Mouse (Mus musculus): ENCODE measurements around the gene Zscan21. TPM values are rescaled to one million over a fixed set of nuclear protein-coding genes. Genes with fewer than 3 reads are reported as not detected.

Gene Zscan21
- total and polyA plus RNA-seq, 3 experiments: 2.8 to 33.7 (median 15.6) TPM

GRCm38 (mm10) chr5:138160842-138161665, 44.4 kb downstream of the Zscan21 start, which contains the start of gene Cops6:
Gene Cops6, plus strand, starts transcription at chr5:138161071.
- peaks cover 42% of the 10 kb centered on the region for H3K36me3 ChIP-seq (replicated peaks)
- TF ChIP-seq CTCF (IDR thresholded peaks at IDR 0.05; ENCODE audit: low read depth, low read length) (no peak), TAL1 (conservative IDR thresholded peaks at IDR 0.05; ENCODE audit: low read depth, low read length) (no peak), GATA1 (IDR thresholded peaks at IDR 0.05; ENCODE audit: borderline replicate concordance, low read length) (no peak), GATA2 (IDR thresholded peaks at IDR 0.05; ENCODE audit: borderline replicate concordance, low read depth, low read length) (no peak), POLR2AphosphoS5 (IDR thresholded peaks at IDR 0.05; ENCODE audit: insufficient replicate concordance, low read depth, low read length) (no peak)
- DNase-seq (ENCODE audit: low spot score) (peak; percentile 67), ATAC-seq (ENCODE audit: extremely low read depth, insufficient number of reproducible peaks, low FRiP score, poor library complexity, severe bottlenecking) (peak; percentile 87)
- H3K4me3 ChIP-seq (ENCODE audit: low read depth, low read length): peak within 1 kb of the TSS; percentile 85
- peaks cover 53% of the 10 kb centered on the region for H3K4me1 ChIP-seq (ENCODE audit: insufficient read depth, low read depth, low read length)
- no peaks in the 10 kb centered on the region for H3K27me3 ChIP-seq (ENCODE audit: insufficient read depth, low read length)
- no peaks in the 10 kb centered on the region for H3K9me3 ChIP-seq (replicated peaks)

GRCm38 (mm10) chr5:138163046-138163445, 46.3 kb downstream of the Zscan21 start:
- Histone ChIP-seq H3K4me3 (ENCODE audit: low read depth, low read length) (no peak overlapping the region), H3K4me1 (ENCODE audit: insufficient read depth, low read depth, low read length) (peaks cover 70% of the 10 kb centered on the region), H3K27me3 (ENCODE audit: insufficient read depth, low read length) (no peaks in the 10 kb centered on the region; the same call in 1 of the 2 replicates), H3K36me3 (replicated peaks) (peaks cover 62% of the 10 kb centered on the region), H3K9me3 (replicated peaks) (no peaks in the 10 kb centered on the region)
- DNase-seq (ENCODE audit: low spot score) (no peak), ATAC-seq (ENCODE audit: extremely low read depth, insufficient number of reproducible peaks, low FRiP score, poor library complexity, severe bottlenecking) (no peak)
- peak; percentile 84 for TF ChIP-seq POLR2AphosphoS5 (IDR thresholded peaks at IDR 0.05; ENCODE audit: insufficient replicate concordance, low read depth, low read length)
- no peak for TF ChIP-seq TAL1 (conservative IDR thresholded peaks at IDR 0.05; ENCODE audit: low read depth, low read length)
- no peak for TF ChIP-seq CTCF (IDR thresholded peaks at IDR 0.05; ENCODE audit: low read depth, low read length)
- no peak for TF ChIP-seq GATA2 (IDR thresholded peaks at IDR 0.05; ENCODE audit: borderline replicate concordance, low read depth, low read length)
- no peak for TF ChIP-seq GATA1 (IDR thresholded peaks at IDR 0.05; ENCODE audit: borderline replicate concordance, low read length)

- no peak overlapping the region for H3K4me3 ChIP-seq (ENCODE audit: low read depth, low read length)
- TF ChIP-seq TAL1 (conservative IDR thresholded peaks at IDR 0.05; ENCODE audit: low read depth, low read length) (no peak), GATA1 (IDR thresholded peaks at IDR 0.05; ENCODE audit: borderline replicate concordance, low read length) (no peak), CTCF (IDR thresholded peaks at IDR 0.05; ENCODE audit: low read depth, low read length) (no peak), GATA2 (IDR thresholded peaks at IDR 0.05; ENCODE audit: borderline replicate concordance, low read depth, low read length) (no peak), POLR2AphosphoS5 (IDR thresholded peaks at IDR 0.05; ENCODE audit: insufficient replicate concordance, low read depth, low read length) (no peak)
- H3K4me1 ChIP-seq (ENCODE audit: insufficient read depth, low read depth, low read length): peaks cover 74% of the 10 kb centered on the region
- ATAC-seq (ENCODE audit: extremely low read depth, insufficient number of reproducible peaks, low FRiP score, poor library complexity, severe bottlenecking) (no peak), DNase-seq (ENCODE audit: low spot score) (no peak)
- H3K27me3 ChIP-seq (ENCODE audit: insufficient read depth, low read length): no peaks in the 10 kb centered on the region; the same call in 1 of the 2 replicates
- no peaks in the 10 kb centered on the region for H3K9me3 ChIP-seq (replicated peaks)
- H3K36me3 ChIP-seq (replicated peaks): peaks cover 67% of the 10 kb centered on the region
These were observed 46.9 kb downstream of the Zscan21 start for GRCm38 (mm10) chr5:138163610-138164009.

- Histone ChIP-seq H3K4me3 (ENCODE audit: low read depth, low read length) (peak overlapping the region; percentile 1; the same call in 1 of the 2 replicates), H3K9me3 (replicated peaks) (no peaks in the 10 kb centered on the region), H3K36me3 (replicated peaks) (peaks cover 85% of the 10 kb centered on the region), H3K4me1 (ENCODE audit: insufficient read depth, low read depth, low read length) (peaks cover 82% of the 10 kb centered on the region), H3K27me3 (ENCODE audit: insufficient read depth, low read length) (no peaks in the 10 kb centered on the region; the same call in 1 of the 2 replicates)
- DNase-seq (ENCODE audit: low spot score) (no peak), ATAC-seq (ENCODE audit: extremely low read depth, insufficient number of reproducible peaks, low FRiP score, poor library complexity, severe bottlenecking) (no peak)
- TF ChIP-seq GATA2 (IDR thresholded peaks at IDR 0.05; ENCODE audit: borderline replicate concordance, low read depth, low read length) (no peak), GATA1 (IDR thresholded peaks at IDR 0.05; ENCODE audit: borderline replicate concordance, low read length) (no peak), TAL1 (conservative IDR thresholded peaks at IDR 0.05; ENCODE audit: low read depth, low read length) (no peak)
These were observed 48.9 kb downstream of the Zscan21 start for GRCm38 (mm10) chr5:138165594-138165993.

- H3K4me3 ChIP-seq (ENCODE audit: low read depth, low read length): peak overlapping the region; percentile 90
- H3K36me3 ChIP-seq (replicated peaks): peaks cover 81% of the 10 kb centered on the region
- ATAC-seq (ENCODE audit: extremely low read depth, insufficient number of reproducible peaks, low FRiP score, poor library complexity, severe bottlenecking): peak; percentile 68
- peaks cover 65% of the 10 kb centered on the region for H3K4me1 ChIP-seq (ENCODE audit: insufficient read depth, low read depth, low read length)
- no peaks in the 10 kb centered on the region; the same call in 1 of the 2 replicates for H3K27me3 ChIP-seq (ENCODE audit: insufficient read depth, low read length)
- DNase-seq (ENCODE audit: low spot score): peak; percentile 92
- no peaks in the 10 kb centered on the region for H3K9me3 ChIP-seq (replicated peaks)
- TF ChIP-seq POLR2AphosphoS5 (IDR thresholded peaks at IDR 0.05; ENCODE audit: insufficient replicate concordance, low read depth, low read length) (no peak), GATA2 (IDR thresholded peaks at IDR 0.05; ENCODE audit: borderline replicate concordance, low read depth, low read length) (no peak), TAL1 (conservative IDR thresholded peaks at IDR 0.05; ENCODE audit: low read depth, low read length) (no peak)
These were observed 54.3 kb downstream of the Zscan21 start for GRCm38 (mm10) chr5:138170936-138171561.

Measured in G1E (cell line).